Mouse (Mus musculus) left cerebral cortex, postnatal 10 days (tissue): Measurements from ENCODE around the gene Arpp19. TPM values are rescaled to one million over a fixed set of nuclear protein-coding genes. Genes with fewer than 3 reads are reported as not detected.

ENCODE experiments used
- DNase-seq, 2 experiments: peaks; one replicate each; pipeline ENCODE4 v3.0.0; 2021 to 2022; ENCODE audit warnings: low spot score in 2 of 2, mixed read lengths in 1 of 2; ENCODE audit errors: extremely low spot score in 1 of 2
- intact Hi-C: fragments of 180-260 bp; cut with DNase I; formaldehyde crosslinking; loops from one replicate; pipeline ENCODE4 v1.15.1; 2025
- total RNA-seq, 2 experiments: library from RNA; stranded (reverse); gene quantifications; 2 replicates each; pipeline ENCODE4 v1.2.3; 2021

Gene Arpp19
- total RNA-seq, 2 experiments from 2014 or later, result 187 to 198 TPM

DNA sequence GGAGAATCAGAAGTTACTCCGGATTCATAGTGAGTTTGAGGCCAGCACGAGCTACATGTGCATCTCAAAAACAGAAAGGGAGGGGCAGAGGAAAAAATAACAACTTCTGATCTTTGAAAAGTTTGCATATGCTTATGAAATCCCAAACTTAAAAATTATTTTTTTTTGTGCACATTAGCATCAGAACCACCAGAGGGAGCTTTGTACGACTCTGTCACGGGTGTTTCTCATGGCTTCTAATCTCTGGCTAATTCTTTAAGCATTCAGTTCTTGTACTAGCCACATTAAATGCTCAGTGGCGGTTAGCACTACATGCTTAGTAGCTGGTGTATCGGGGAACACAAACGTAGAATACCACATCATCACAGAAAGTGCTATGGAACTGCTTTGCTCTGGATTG is 4.3 kb upstream of the Arpp19 start:
- intact Hi-C loops, result no loop called here
- DNase-seq, result no peak

DNA sequence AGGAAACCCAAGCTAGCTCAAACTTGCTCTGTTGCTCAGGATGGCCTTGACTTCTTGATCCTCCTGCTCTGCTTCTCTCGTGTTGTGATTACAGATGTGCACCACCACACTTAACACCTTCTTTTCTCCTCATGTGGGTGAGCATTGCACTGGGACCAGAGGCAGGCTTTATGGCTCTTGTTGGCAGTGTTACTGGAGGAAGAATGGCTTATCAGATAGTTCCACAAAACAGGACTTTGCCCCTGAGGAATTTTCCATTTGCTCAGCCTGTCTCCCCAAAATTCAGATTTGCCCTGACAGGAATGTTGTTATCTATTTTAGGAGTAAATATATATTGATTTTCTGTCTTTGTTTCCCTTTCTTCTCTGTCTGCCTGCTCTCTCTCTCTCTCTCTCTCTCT is 2.7 kb upstream of the Arpp19 start:
- DNase-seq, result no peak
- intact Hi-C loops, result loop anchor here (5.0 kb wide), 1 partner anchor 127 kb away; no protein-coding TSS in a partner anchor

DNA sequence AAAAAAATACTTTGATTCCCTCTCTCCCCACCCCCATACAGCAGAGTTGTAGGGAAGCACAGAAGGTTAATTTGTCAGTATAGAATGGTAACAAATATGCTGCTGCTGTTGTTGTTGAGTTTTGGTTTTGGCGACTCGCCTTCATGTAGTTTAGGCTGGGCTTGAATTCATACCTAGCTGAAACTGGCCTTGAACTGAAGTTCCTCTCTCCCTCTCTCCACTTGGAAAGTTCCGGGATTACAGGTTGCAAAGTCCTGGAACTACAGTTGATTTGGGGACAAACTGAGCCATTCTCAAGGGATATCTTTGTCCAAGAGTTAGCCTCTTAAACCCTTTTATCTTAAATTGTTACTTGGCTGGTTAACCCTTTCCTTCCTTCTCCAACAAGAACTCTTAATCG is 1.5 kb upstream of the Arpp19 start:
- intact Hi-C loops, result loop anchor here (5.0 kb wide), 1 partner anchor 129 kb away; no protein-coding TSS in a partner anchor
- no peak for DNase-seq

GRCm38 (mm10) chr9:75038357-75038688 is 909 bp downstream of the Arpp19 start:
- no peak for DNase-seq
- intact Hi-C loops, result loop anchor here (5.0 kb wide), 1 partner anchor 131 kb away; no protein-coding TSS in a partner anchor

GRCm38 (mm10) chr9:75040566-75040965 is 3.2 kb downstream of the Arpp19 start:
- intact Hi-C loops, result no loop called here
- no peak for DNase-seq

DNA sequence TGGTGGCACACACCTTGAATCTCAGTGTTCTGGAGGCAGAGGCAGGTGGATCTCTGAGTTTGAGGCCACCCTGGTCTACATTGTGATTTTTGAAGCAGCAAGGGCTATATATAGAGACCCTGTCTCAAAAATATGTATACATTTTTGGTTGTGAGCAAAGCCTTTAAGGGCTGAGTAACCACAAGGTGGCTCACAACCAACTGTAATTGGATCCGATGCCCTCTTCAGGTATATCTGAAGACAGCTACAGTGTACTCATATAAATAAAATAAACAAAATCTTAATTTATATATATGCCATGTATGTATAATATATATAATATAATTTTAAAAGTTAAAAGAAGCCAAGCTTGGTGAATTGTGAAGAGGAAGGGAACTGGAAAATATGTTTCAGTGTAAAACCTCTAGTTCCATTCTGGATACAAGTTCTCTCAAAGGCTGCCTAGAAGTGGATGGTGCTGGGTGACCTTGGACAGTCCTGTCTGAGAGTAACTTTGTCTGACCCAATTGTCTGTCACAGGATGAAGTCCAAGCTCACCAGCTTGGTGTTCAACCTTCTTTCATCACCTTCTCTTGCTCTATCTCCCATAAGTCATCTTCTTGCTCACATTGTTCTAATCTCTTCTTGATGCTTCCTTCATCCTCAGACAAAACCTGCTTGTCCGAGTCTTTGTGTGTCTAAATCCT is 4.6 kb downstream of the Arpp19 start:
- intact Hi-C loops, result no loop called here

DNA sequence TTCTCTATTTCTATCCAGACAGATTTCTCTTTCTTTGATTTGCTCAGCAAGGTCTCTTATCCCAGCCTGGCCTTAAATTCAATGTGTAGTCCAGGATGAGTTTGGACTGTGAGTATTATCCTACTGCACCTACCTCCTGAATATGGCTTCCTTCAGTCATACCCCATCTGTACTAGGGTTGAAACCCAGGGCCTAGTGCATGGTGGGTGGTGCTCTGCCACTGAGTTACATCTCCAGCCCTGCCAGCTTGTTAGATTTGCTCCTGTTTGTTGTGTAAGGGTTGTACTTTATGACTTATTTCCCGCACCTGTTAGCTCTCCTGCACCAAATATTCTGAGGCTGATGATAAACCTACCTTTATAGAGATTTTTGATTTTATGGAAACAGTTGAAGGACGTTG is 5.8 kb downstream of the Arpp19 start:
- intact Hi-C loops, result no loop called here
- no peak for DNase-seq

More for the DNA sequence above, 4.6 kb downstream of the Arpp19 start:
- DNase-seq, result no peak

DNA sequence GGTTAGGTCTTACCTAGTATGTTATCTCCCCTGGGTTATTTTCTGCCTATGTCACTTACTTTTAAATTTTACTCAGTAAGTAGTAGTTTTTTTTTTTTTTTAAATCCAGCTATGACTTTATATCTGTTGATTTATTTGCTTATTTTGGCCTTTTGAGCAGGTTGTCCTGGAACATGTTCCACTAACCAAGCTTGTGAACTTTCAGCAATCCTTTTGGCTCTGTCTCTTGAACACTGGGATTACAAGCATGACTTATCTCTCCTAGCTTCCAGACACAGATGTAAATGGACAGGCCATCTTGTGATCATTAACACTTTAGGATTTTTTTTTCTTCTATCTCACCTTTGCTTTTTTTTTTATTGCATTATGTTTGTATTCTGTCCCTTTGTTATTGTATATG is 9.7 kb downstream of the Arpp19 start:
- intact Hi-C loops, result no loop called here
- no peak for DNase-seq

DNA sequence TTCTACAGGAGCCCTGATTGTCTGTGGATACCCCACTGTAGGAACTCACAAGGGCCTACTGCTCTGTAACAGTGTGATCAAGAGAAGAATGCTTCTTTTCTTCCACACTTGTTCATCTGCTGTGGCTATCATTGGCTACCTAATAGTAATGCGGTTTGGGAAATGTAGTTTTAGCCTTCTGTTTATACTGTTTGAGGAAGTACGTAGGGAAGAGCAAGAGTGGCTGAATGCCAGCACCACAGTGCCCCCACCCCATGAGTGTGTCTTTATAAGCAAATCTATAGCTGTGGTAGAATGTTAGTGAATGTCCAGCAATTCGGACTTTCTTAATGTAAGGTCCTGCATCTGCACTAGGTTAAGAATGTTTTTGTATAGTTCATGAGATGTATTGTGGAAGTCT is 11.7 kb downstream of the Arpp19 start:
- peak in 1 of 2 experiments; percentile 49 for DNase-seq
- intact Hi-C loops, result no loop called here

- intact Hi-C loops, result loop anchor here (5.0 kb wide), 2 partner anchors 147 to 212 kb away; no protein-coding TSS in a partner anchor
- DNase-seq, result peak; percentile 71 to 87
These were observed 12.6 kb downstream of the Arpp19 start for GRCm38 (mm10) chr9:75050003-75050402.

GRCm38 (mm10) chr9:75051841-75052240 is 14.4 kb downstream of the Arpp19 start:
- no peak for DNase-seq
- intact Hi-C loops, result loop anchor here (5.0 kb wide), 2 partner anchors 145 to 210 kb away; no protein-coding TSS in a partner anchor

GRCm38 (mm10) chr9:75055046-75055445 is 17.6 kb downstream of the Arpp19 start:
- no peak for DNase-seq
- intact Hi-C loops, result no loop called here

DNA sequence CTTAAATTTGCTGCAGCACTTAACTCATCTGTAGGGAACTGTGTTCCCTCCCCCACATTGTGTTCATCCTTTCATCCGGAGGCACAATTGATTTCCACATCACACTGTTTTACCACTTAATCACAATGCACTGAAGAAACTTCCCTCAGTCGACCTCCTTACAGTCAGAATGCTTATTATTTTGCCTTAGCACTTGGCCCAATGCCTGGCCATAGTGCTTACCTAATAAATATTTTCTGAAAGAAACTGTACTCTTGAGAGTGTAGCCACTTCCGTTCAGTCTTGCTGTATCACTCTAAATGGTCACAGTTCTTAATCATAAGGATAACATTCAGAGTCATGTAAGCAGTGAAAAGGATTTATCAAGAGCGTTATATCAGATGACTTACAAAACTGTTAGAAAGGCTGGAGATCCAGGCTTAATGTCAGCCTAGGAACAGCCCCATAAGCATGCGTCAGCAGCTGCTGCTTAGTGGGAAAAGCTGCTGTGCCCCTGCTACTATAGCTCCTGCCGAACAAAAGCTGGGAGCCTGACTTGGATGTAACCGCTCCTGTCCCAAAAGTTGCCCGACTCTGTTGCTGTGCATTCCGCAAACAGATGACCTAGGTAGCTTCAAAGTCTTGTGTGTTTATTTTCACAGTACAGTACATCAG is 27.4 kb downstream of the Arpp19 start:
- DNase-seq, result no peak
- intact Hi-C loops, result no loop called here

- DNase-seq, result no peak
- intact Hi-C loops, result no loop called here
These were observed 33.1 kb downstream of the Arpp19 start, which contains the start of gene Myo5a for GRCm38 (mm10) chr9:75070457-75071028. Gene Myo5a (plus strand): TSS chr9:75071015.

GRCm38 (mm10) chr9:75071029-75071705 is 33.8 kb downstream of the Arpp19 start:
- DNase-seq, result peak; percentile 70 to 84
- intact Hi-C loops, result no loop called here

GRCm38 (mm10) chr9:75071706-75072192 is 34.3 kb downstream of the Arpp19 start:
- intact Hi-C loops, result no loop called here
- peak in 1 of 2 experiments; percentile 34 for DNase-seq

- intact Hi-C loops, result no loop called here
- DNase-seq, result no peak
These were observed 34.9 kb downstream of the Arpp19 start for GRCm38 (mm10) chr9:75072361-75072760.

DNA sequence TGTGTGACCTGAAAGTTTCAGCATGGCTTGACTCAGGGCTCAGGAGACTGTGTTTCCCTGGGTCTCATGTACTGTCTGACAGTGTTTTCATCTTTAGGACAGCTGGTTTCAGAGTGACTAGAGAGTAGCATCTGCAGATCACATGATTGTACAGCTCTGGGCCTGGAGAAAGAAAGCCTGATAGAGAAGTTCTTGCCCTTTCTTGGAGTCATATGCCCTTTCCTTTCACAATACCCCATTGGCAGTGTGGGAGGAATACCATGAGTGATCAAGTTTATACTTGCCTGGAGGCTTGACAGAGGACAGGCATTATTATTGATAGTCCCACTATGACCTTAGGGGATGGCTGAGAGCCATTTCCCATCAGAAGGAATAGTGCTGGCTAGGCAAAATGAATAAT is 39.8 kb downstream of the Arpp19 start:
- DNase-seq, result no peak
- intact Hi-C loops, result no loop called here

GRCm38 (mm10) chr9:75085242-75085824 is 47.9 kb downstream of the Arpp19 start:
- no peak for DNase-seq

More at GRCm38 (mm10) chr9:75085242-75085824, 47.9 kb downstream of the Arpp19 start:
- intact Hi-C loops, result no loop called here
